Mouse (Mus musculus) kidney, adult 2 months (tissue): ENCODE measurements around the gene Anks1.

Source experiments
- CTCF ChIP-seq: fragments of 200-500 bp; conservative IDR thresholded peaks from 2 replicates; pipeline ENCODE4 v1.5.1; 2011; ENCODE audit warnings: low read depth, mild to moderate bottlenecking, control low read depth, low read length, moderate library complexity, mixed read lengths; ENCODE audit not compliant: insufficient read depth, insufficient read length
- POLR2A ChIP-seq: fragments of 200-500 bp; IDR thresholded peaks from one replicate; pipeline ENCODE4 v1.6.1; 2011; ENCODE audit warnings: low read depth, low read length, control low read depth

GRCm38 (mm10) chr17:27966508-27967021 lies 57.5 kb downstream of the Anks1 start:
- no peak for TF ChIP-seq CTCF
- no peak for TF ChIP-seq POLR2A
